Mouse (Mus musculus): ENCODE results near the gene Ttll5. TPM values are rescaled to one million over a fixed set of nuclear protein-coding genes. Genes with fewer than 3 reads are reported as not detected.

The Ttll5 gene
- total and polyA plus RNA-seq, 3 experiments: 7.4 to 18.5 TPM; not detected in 1

GRCm38 (mm10) chr12:85809726-85810125 is 14.7 kb upstream of the Ttll5 start:
- H3K36me3 ChIP-seq (ENCODE audit: control insufficient read depth in 1 of 2, insufficient read depth in 2 of 2, low read length in 2 of 2): no peaks in the 10 kb centered on the region
- no peaks in the 10 kb centered on the region for H3K9me3 ChIP-seq (replicated peaks; ENCODE audit: insufficient read depth, low read length)
- H3K4me1 ChIP-seq (ENCODE audit: control insufficient read depth in 1 of 2, insufficient read depth in 2 of 2, low read length in 2 of 2): no peaks in the 10 kb centered on the region
- no peaks in the 10 kb centered on the region for H3K27me3 ChIP-seq (ENCODE audit: control insufficient read depth in 1 of 2, insufficient read depth in 2 of 2, low read length in 2 of 2)
- no peak overlapping the region for H3K27ac ChIP-seq (ENCODE audit: control insufficient read depth, low read depth, low read length)
- no peak overlapping the region for H3K9ac ChIP-seq (ENCODE audit: control insufficient read depth, low read depth, low read length, poor library complexity, severe bottlenecking)
- no peaks in the 10 kb centered on the region for H3K79me2 ChIP-seq (ENCODE audit: control insufficient read depth, insufficient read depth, low read length, poor library complexity)
- H3K4me3 ChIP-seq (ENCODE audit: control insufficient read depth in 1 of 2, insufficient read depth in 1 of 2, low read depth in 2 of 2, low read length in 2 of 2): no peak overlapping the region
- DNase-seq (ENCODE audit: low read depth, low spot score): no peak
- no peak for TF ChIP-seq UBTF (IDR thresholded peaks at IDR 0.05; ENCODE audit: borderline replicate concordance, insufficient read depth, low read depth, low read length)
- no peak for TF ChIP-seq ZKSCAN1 (IDR thresholded peaks at IDR 0.05; ENCODE audit: low read depth, low read length)
- no peak for TF ChIP-seq CTCF (IDR thresholded peaks at IDR 0.05 in 2 of 3, conservative IDR thresholded peaks at IDR 0.05 in 1 of 3; ENCODE audit: control insufficient read depth in 1 of 3, insufficient read depth in 1 of 3, low read depth in 2 of 3, low read length in 3 of 3, poor library complexity in 1 of 3, severe bottlenecking in 1 of 3)
- no peak for TF ChIP-seq TAL1 (IDR thresholded peaks at IDR 0.05; ENCODE audit: low read length)
- TF ChIP-seq ZC3H11A (IDR thresholded peaks at IDR 0.05; ENCODE audit: low read depth, low read length): no peak
- TF ChIP-seq MXI1 (IDR thresholded peaks at IDR 0.05; ENCODE audit: low read depth, low read length): no peak
- no peak for TF ChIP-seq KAT2A (conservative IDR thresholded peaks at IDR 0.05; ENCODE audit: low read depth, low read length)
- TF ChIP-seq E2F4 (IDR thresholded peaks at IDR 0.05; ENCODE audit: borderline replicate concordance, low read depth, low read length): no peak
- TF ChIP-seq SMC3 (IDR thresholded peaks at IDR 0.05; ENCODE audit: low read depth, low read length): no peak
- no peak for TF ChIP-seq MAFK (IDR thresholded peaks at IDR 0.05; ENCODE audit: borderline replicate concordance, low read depth, low read length)
- TF ChIP-seq CHD2 (IDR thresholded peaks at IDR 0.05; ENCODE audit: low read length): no peak
- TF ChIP-seq MYC (IDR thresholded peaks at IDR 0.05; ENCODE audit: low read depth, low read length): no peak
- TF ChIP-seq TCF12 (IDR thresholded peaks at IDR 0.05; ENCODE audit: low read depth, low read length): no peak
- TF ChIP-seq NRF1 (IDR thresholded peaks at IDR 0.05; ENCODE audit: insufficient read depth, low read depth, low read length, poor library complexity, severe bottlenecking): no peak
- TF ChIP-seq ETS1 (IDR thresholded peaks at IDR 0.05; ENCODE audit: low read depth, low read length): no peak
- TF ChIP-seq NELFE (IDR thresholded peaks at IDR 0.05; ENCODE audit: low read depth, low read length): no peak
- TF ChIP-seq RAD21 (IDR thresholded peaks at IDR 0.05; ENCODE audit: low read depth, low read length): no peak
- TF ChIP-seq USF2 (IDR thresholded peaks at IDR 0.05; ENCODE audit: borderline replicate concordance in 1 of 2, insufficient read depth in 1 of 2, low read depth in 1 of 2, low read length in 2 of 2): no peak
- no peak for TF ChIP-seq POLR2A (IDR thresholded peaks at IDR 0.05; ENCODE audit: control insufficient read depth in 1 of 2, insufficient read depth in 1 of 2, low read depth in 1 of 2, low read length in 2 of 2, poor library complexity in 1 of 2)

GRCm38 (mm10) chr12:85810959-85811358 is 13.5 kb upstream of the Ttll5 start:
- Histone ChIP-seq H3K27me3 (ENCODE audit: control insufficient read depth in 1 of 2, insufficient read depth in 2 of 2, low read length in 2 of 2) (no peaks in the 10 kb centered on the region), H3K27ac (ENCODE audit: control insufficient read depth, low read depth, low read length) (no peak overlapping the region), H3K36me3 (ENCODE audit: control insufficient read depth in 1 of 2, insufficient read depth in 2 of 2, low read length in 2 of 2) (no peaks in the 10 kb centered on the region), H3K9me3 (replicated peaks; ENCODE audit: insufficient read depth, low read length) (no peaks in the 10 kb centered on the region), H3K4me3 (ENCODE audit: control insufficient read depth in 1 of 2, insufficient read depth in 1 of 2, low read depth in 2 of 2, low read length in 2 of 2) (no peak overlapping the region), H3K4me1 (ENCODE audit: control insufficient read depth in 1 of 2, insufficient read depth in 2 of 2, low read length in 2 of 2) (no peaks in the 10 kb centered on the region), H3K79me2 (ENCODE audit: control insufficient read depth, insufficient read depth, low read length, poor library complexity) (no peaks in the 10 kb centered on the region), H3K9ac (ENCODE audit: control insufficient read depth, low read depth, low read length, poor library complexity, severe bottlenecking) (no peak overlapping the region)
- no peak for DNase-seq (ENCODE audit: low read depth, low spot score)
- no peak for TF ChIP-seq MAZ (IDR thresholded peaks at IDR 0.05; ENCODE audit: low read depth, low read length)
- no peak for TF ChIP-seq TAL1 (IDR thresholded peaks at IDR 0.05; ENCODE audit: low read length)
- TF ChIP-seq MYC (IDR thresholded peaks at IDR 0.05; ENCODE audit: low read depth, low read length): no peak
- TF ChIP-seq SMC3 (IDR thresholded peaks at IDR 0.05; ENCODE audit: low read depth, low read length): no peak
- TF ChIP-seq SIN3A (IDR thresholded peaks at IDR 0.05; ENCODE audit: low read length): no peak
- no peak for TF ChIP-seq ZC3H11A (IDR thresholded peaks at IDR 0.05; ENCODE audit: low read depth, low read length)
- no peak for TF ChIP-seq RAD21 (IDR thresholded peaks at IDR 0.05; ENCODE audit: low read depth, low read length)
- no peak for TF ChIP-seq UBTF (IDR thresholded peaks at IDR 0.05; ENCODE audit: borderline replicate concordance, insufficient read depth, low read depth, low read length)
- no peak for TF ChIP-seq CTCF (IDR thresholded peaks at IDR 0.05 in 2 of 3, conservative IDR thresholded peaks at IDR 0.05 in 1 of 3; ENCODE audit: control insufficient read depth in 1 of 3, insufficient read depth in 1 of 3, low read depth in 2 of 3, low read length in 3 of 3, poor library complexity in 1 of 3, severe bottlenecking in 1 of 3)
- no peak for TF ChIP-seq MXI1 (IDR thresholded peaks at IDR 0.05; ENCODE audit: low read depth, low read length)
- TF ChIP-seq EP300 (IDR thresholded peaks at IDR 0.05; ENCODE audit: low read depth in 1 of 2, low read length in 2 of 2): no peak
- no peak for TF ChIP-seq CHD1 (IDR thresholded peaks at IDR 0.05; ENCODE audit: low read depth, low read length)
- TF ChIP-seq ZNF384 (IDR thresholded peaks at IDR 0.05; ENCODE audit: low read depth, low read length): no peak
- no peak for TF ChIP-seq POLR2AphosphoS5 (IDR thresholded peaks at IDR 0.05; ENCODE audit: borderline replicate concordance, low read depth, low read length)
- TF ChIP-seq TBP (IDR thresholded peaks at IDR 0.05; ENCODE audit: low read depth, low read length): no peak
